Comparison of ENCODE assay signal across 10 mouse cellular contexts in the genomic region with DNA sequence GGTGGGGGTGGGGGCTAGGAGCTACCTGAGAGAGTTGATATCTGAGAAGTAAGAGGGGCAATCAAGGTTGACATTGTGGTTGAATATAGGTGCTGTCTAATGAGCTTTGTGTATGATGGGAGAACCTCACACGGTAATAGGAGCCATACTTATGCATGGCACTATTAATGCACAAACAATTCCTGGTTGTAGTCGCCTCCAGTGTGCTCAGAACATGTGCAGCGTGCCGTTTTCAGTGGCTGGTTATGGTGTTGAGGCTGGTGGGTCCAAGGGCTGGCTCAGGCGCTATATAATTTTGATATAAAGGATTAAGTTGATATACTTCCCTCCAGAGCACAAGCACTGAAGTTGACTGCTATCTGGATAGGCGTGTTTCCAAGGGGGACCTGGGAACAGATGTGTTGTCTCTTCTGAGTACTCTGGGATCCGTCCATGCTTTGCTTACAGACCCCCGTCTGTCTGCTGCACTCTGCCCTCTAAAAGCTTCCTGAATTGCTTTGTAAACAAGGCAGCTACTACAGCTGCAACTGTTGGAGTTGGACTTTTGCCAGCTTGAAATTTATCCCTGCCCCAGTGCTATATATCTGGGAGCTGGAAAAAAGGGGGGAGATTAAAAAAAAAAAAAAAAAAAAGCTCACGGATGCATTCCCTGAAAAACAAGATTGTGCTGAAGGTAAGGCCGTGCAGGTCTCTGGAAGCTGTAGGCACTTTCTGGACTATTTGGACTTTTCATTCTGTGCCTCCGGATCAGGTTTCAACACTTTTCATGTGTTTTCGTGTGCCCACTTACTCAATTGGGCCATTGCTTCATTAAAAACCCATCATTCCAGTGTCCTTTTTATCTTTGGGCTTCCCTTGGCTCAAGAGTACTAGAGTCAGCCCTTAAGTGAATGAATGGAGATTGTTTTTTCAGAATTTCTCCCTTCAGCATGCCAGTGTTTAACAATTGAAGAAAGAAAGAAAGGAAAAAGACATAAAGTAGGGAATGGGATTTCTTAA.
DNase-seq lines count a peak whose midpoint lies in the region; ATAC-seq and TF ChIP-seq lines count a peak whose summit lies in the region.
"Had no signal": no experiment of that assay in that cellular context is flagged by ENCODE, and none has a peak within 500 bp of the region (broad histone marks: within the 10 kb centered on the region; RNA-seq: fewer than 3 reads in every experiment).

No protein-coding gene starts in this region.

- H3K4me3 ChIP-seq in hindbrain, embryonic 13.5 days: no peak overlapping the region
- H3K4me3 ChIP-seq in hindbrain, embryonic 14.5 days (replicated peaks; ENCODE audit: low read length): no peak overlapping the region
- no peak overlapping the region for H3K4me3 ChIP-seq in forebrain, postnatal 0 days (ENCODE audit: low read depth, low read length)
- no peak overlapping the region for H3K4me3 ChIP-seq in liver, adult 2 months (ENCODE audit: insufficient read depth, low read depth, low read length)

- no peak for TF ChIP-seq CTCF in forebrain, postnatal 0 days (IDR thresholded peaks at IDR 0.05; ENCODE audit: low read depth)
- TF ChIP-seq CTCF in liver, adult 2 months (IDR thresholded peaks at IDR 0.05; ENCODE audit: low read depth, low read length): no peak

- no peaks in the 10 kb centered on the region for H3K9me3 ChIP-seq in hindbrain, embryonic 13.5 days
- no peaks in the 10 kb centered on the region for H3K9me3 ChIP-seq in hindbrain, embryonic 14.5 days (ENCODE audit: control insufficient read depth, low read length)
- no peaks in the 10 kb centered on the region for H3K9me3 ChIP-seq in forebrain, postnatal 0 days (ENCODE audit: low read length)

- 55% methylated on average over 12 of the region's 12 CpGs for WGBS in hindbrain, embryonic 13.5 days
- WGBS in hindbrain, embryonic 14.5 days: 62% methylated on average over 12 of the region's 12 CpGs
- 35% methylated on average over 12 of the region's 12 CpGs for WGBS in forebrain, postnatal 0 days
- WGBS in liver, adult 2 months: 23% methylated on average over 12 of the region's 12 CpGs

- no peak overlapping the region for H3K9ac ChIP-seq in hindbrain, embryonic 13.5 days
- H3K9ac ChIP-seq in hindbrain, embryonic 14.5 days: no peak overlapping the region
- no peak overlapping the region for H3K9ac ChIP-seq in forebrain, postnatal 0 days
- H3K9ac ChIP-seq in liver, adult 2 months (ENCODE audit: low read depth, low read length): no peak overlapping the region

- peak overlapping the region; percentile 12; the same call in 1 of the 2 replicates for H3K27ac ChIP-seq in hindbrain, embryonic 13.5 days
- no peak overlapping the region for H3K27ac ChIP-seq in hindbrain, embryonic 14.5 days
- H3K27ac ChIP-seq in forebrain, postnatal 0 days (ENCODE audit: low read depth, low read length): no peak overlapping the region
- peak overlapping the region; percentile 91 for H3K27ac ChIP-seq in liver, adult 2 months (replicated peaks; ENCODE audit: insufficient read depth, low read depth, low read length)

- DNase-seq in hindbrain, embryonic 14.5 days (ENCODE audit: low spot score): no peak
- peak; percentile 25 for DNase-seq in MN1 (ENCODE audit: low spot score)
- no peak for DNase-seq in forebrain, postnatal 0 days
- DNase-seq in liver, adult 2 months (ENCODE audit: extremely low read depth, low read depth, low spot score): peak; percentile 84
- DNase-seq in frontal cortex, postnatal 14 days (ENCODE audit: low spot score in 2 of 2): no peak
- DNase-seq: cerebellum, adult 8-10 months; gastrocnemius, postnatal 14 days had no signal

- H3K4me2 ChIP-seq in hindbrain, embryonic 13.5 days: no peak overlapping the region
- no peak overlapping the region for H3K4me2 ChIP-seq in hindbrain, embryonic 14.5 days (replicated peaks)
- H3K4me2 ChIP-seq in forebrain, postnatal 0 days (ENCODE audit: low read depth): no peak overlapping the region

- peaks cover 9% of the 10 kb centered on the region; the same call in 1 of the 2 replicates for H3K79me2 ChIP-seq in liver, adult 2 months (ENCODE audit: control insufficient read depth, insufficient read depth, low read length)

- no peaks in the 10 kb centered on the region for H3K36me3 ChIP-seq in hindbrain, embryonic 13.5 days
- H3K36me3 ChIP-seq in hindbrain, embryonic 14.5 days (replicated peaks; ENCODE audit: control insufficient read depth, insufficient read depth): no peaks in the 10 kb centered on the region
- no peaks in the 10 kb centered on the region for H3K36me3 ChIP-seq in forebrain, postnatal 0 days (ENCODE audit: insufficient read depth)
- H3K36me3 ChIP-seq in liver, adult 2 months (ENCODE audit: control insufficient read depth, insufficient read depth, low read length): no peaks in the 10 kb centered on the region

- no peaks in the 10 kb centered on the region for H3K27me3 ChIP-seq in hindbrain, embryonic 13.5 days
- no peaks in the 10 kb centered on the region for H3K27me3 ChIP-seq in hindbrain, embryonic 14.5 days (ENCODE audit: control insufficient read depth, insufficient read depth, low read length)
- no peaks in the 10 kb centered on the region for H3K27me3 ChIP-seq in forebrain, postnatal 0 days (ENCODE audit: insufficient read depth, low read length)
- no peaks in the 10 kb centered on the region for H3K27me3 ChIP-seq in liver, adult 2 months (ENCODE audit: control insufficient read depth, insufficient read depth, low read length)

- H3K4me1 ChIP-seq in hindbrain, embryonic 13.5 days (replicated peaks): peaks cover 42% of the 10 kb centered on the region
- H3K4me1 ChIP-seq in hindbrain, embryonic 14.5 days (replicated peaks; ENCODE audit: control insufficient read depth, insufficient read depth, low read length): peaks cover 34% of the 10 kb centered on the region
- H3K4me1 ChIP-seq in forebrain, postnatal 0 days (ENCODE audit: insufficient read depth): 0 out of 2 replicates have a peak, but pooled peaks cover 7% of the 10 kb centered on the region
- peaks cover 10% of the 10 kb centered on the region for H3K4me1 ChIP-seq in liver, adult 2 months (ENCODE audit: control insufficient read depth, insufficient read depth, low read length)

- TF ChIP-seq POLR2A in liver, adult 2 months (IDR thresholded peaks at IDR 0.05; ENCODE audit: extremely low read depth, insufficient read depth, low read length): no peak

- no peak for ATAC-seq in hindbrain, embryonic 13.5 days (ENCODE audit: low FRiP score)
- no peak for ATAC-seq in hindbrain, embryonic 14.5 days (ENCODE audit: low FRiP score)
- ATAC-seq in forebrain, postnatal 0 days: 0 out of 2 replicates have a peak, but pooled peaks have one; percentile 12
- no peak for ATAC-seq in erythroblast, adult 5-6 weeks (replicated peaks; ENCODE audit: low FRiP score, poor library complexity, severe bottlenecking)
- no peak for ATAC-seq in megakaryocyte progenitor cell, adult 5-6 weeks (replicated peaks; ENCODE audit: poor library complexity)

Comparison
In these comparisons a context has a peak if more than half of its experiments do, and no peak if none do; other contexts are left out.
1. H3K27ac ChIP-seq: peak in hindbrain, embryonic 13.5 days (single experiment) and liver, adult 2 months (single experiment); none in hindbrain, embryonic 14.5 days (single experiment) and forebrain, postnatal 0 days (single experiment).
2. DNase-seq: peak in MN1 (single experiment) and liver, adult 2 months (single experiment); none in hindbrain, embryonic 14.5 days (single experiment), forebrain, postnatal 0 days (single experiment) and frontal cortex, postnatal 14 days (0 of 2).